Comparison of ENCODE assay signal across 10 mouse cellular contexts in genomic region chr5:130718385-130718784, GRCm38 (mm10).
DNase-seq lines count a peak whose midpoint lies in the region; ATAC-seq and TF ChIP-seq lines count a peak whose summit lies in the region.
"Had no signal": no experiment of that assay in that cellular context is flagged by ENCODE, and none has a peak within 500 bp of the region (broad histone marks: within the 10 kb centered on the region; RNA-seq: fewer than 3 reads in every experiment).

No protein-coding gene starts in this region.

- no peaks in the 10 kb centered on the region for H3K4me1 ChIP-seq in liver, embryonic 14.5 days (replicated peaks; ENCODE audit: control insufficient read depth in 2 of 2, insufficient read depth in 2 of 2, low read length in 1 of 2)
- H3K4me1 ChIP-seq: neural tube, embryonic 13.5 days had no signal

- H3K4me2 ChIP-seq in liver, embryonic 14.5 days (ENCODE audit: low read depth) = no peak overlapping the region
- H3K4me2 ChIP-seq: neural tube, embryonic 13.5 days had no signal

- no peak overlapping the region for H3K27ac ChIP-seq in left cerebral cortex, adult 2 months
- H3K27ac ChIP-seq in liver, embryonic 14.5 days = no peak overlapping the region
- H3K27ac ChIP-seq: neural tube, embryonic 13.5 days had no signal

- no peak for TF ChIP-seq EP300 in liver, embryonic 14.5 days (IDR thresholded peaks at IDR 0.05; ENCODE audit: low read depth)

- H3K36me3 ChIP-seq in liver, embryonic 14.5 days (replicated peaks; ENCODE audit: control insufficient read depth, insufficient read depth, low read depth) = no peaks in the 10 kb centered on the region
- H3K36me3 ChIP-seq: neural tube, embryonic 13.5 days had no signal

- H3K4me3 ChIP-seq in left cerebral cortex, adult 2 months = no peak overlapping the region
- H3K4me3 ChIP-seq in liver, embryonic 14.5 days (ENCODE audit: insufficient read depth in 1 of 2, low read depth in 2 of 2, low read length in 2 of 2) = no peak overlapping the region
- H3K4me3 ChIP-seq: neural tube, embryonic 13.5 days had no signal

- no peaks in the 10 kb centered on the region for H3K9me3 ChIP-seq in liver, embryonic 14.5 days (ENCODE audit: control insufficient read depth, low read length)
- H3K9me3 ChIP-seq: neural tube, embryonic 13.5 days had no signal

- no peaks in the 10 kb centered on the region for H3K27me3 ChIP-seq in liver, embryonic 14.5 days (ENCODE audit: control insufficient read depth, insufficient read depth, low read length)
- H3K27me3 ChIP-seq: neural tube, embryonic 13.5 days had no signal

- 46% methylated on average over 9 of the region's 9 CpGs for WGBS in liver, embryonic 14.5 days (ENCODE audit: insufficient replicate concordance)

- TF ChIP-seq CTCF in left cerebral cortex, adult 2 months (IDR thresholded peaks at IDR 0.05) = peak; percentile 21
- TF ChIP-seq CTCF in liver, embryonic 14.5 days (IDR thresholded peaks at IDR 0.05; ENCODE audit: low read depth) = peak; percentile 56

- no peak for ATAC-seq in liver, embryonic 14.5 days (ENCODE audit: insufficient read depth)

- peak; percentile 17 to 59 for DNase-seq in adrenal gland, adult (ENCODE audit: inconsistent age in 2 of 2, low spot score in 1 of 2)
- DNase-seq in adrenal gland, postnatal 4 days (ENCODE audit: low spot score in 2 of 2) = no peak
- no peak for DNase-seq in left cerebral cortex, adult 2 months (ENCODE audit: extremely low spot score in 1 of 2, low spot score in 2 of 2)
- DNase-seq in left cerebral cortex, adult 9 months (ENCODE audit: low spot score in 2 of 2) = no peak
- peak; percentile 37 for DNase-seq in c-Kit-positive CD71-negative TER-119-negative erythroid progenitor cells, embryonic 14.5 days (ENCODE audit: low read depth)
- DNase-seq in liver, embryonic 14.5 days (ENCODE audit: low read depth in 3 of 3, low spot score in 3 of 3) = no peak
- DNase-seq in urinary bladder, postnatal 25 days (ENCODE audit: low spot score) = no peak
- DNase-seq in thymus, postnatal 14 days = no peak
- DNase-seq: cerebellum, adult 11-12 months had no signal

- intact Hi-C loops in left cerebral cortex, adult 2 months (cut with DNase I) = no loop called here

- no peak overlapping the region for H3K9ac ChIP-seq in liver, embryonic 14.5 days (replicated peaks)
- H3K9ac ChIP-seq: neural tube, embryonic 13.5 days had no signal

Comparison
In these comparisons a context has a peak if more than half of its experiments do, and no peak if none do; other contexts are left out.
1. DNase-seq: peak in adrenal gland, adult (2 of 2) and c-Kit-positive CD71-negative TER-119-negative erythroid progenitor cells, embryonic 14.5 days (single experiment); none in adrenal gland, postnatal 4 days (0 of 2), left cerebral cortex, adult 2 months (0 of 2), left cerebral cortex, adult 9 months (0 of 2), liver, embryonic 14.5 days (0 of 3), urinary bladder, postnatal 25 days (single experiment) and thymus, postnatal 14 days (single experiment).